Mouse (Mus musculus) stomach, embryonic 15.5 days (tissue): ENCODE data around the gene Wnt5b. TPM values are rescaled to one million over a fixed set of nuclear protein-coding genes. Genes with fewer than 3 reads are reported as not detected.

Experiments
- ATAC-seq: fragments of 200-750 bp; cut with Nextera tagmentation; 2 replicates; pipeline ENCODE4 v1.8.0; 2017; ENCODE audit warnings: low read depth, moderate number of reproducible peaks, moderate TSS enrichment; ENCODE audit not compliant: insufficient read depth, low FRiP score
- H3K27ac ChIP-seq: fragments of 300-500 bp; sonication (generic); 2 replicates; pipeline ENCODE4 v1.5.1; 2015; ENCODE audit warnings: mild to moderate bottlenecking, inconsistent platforms
- H3K27me3 ChIP-seq: fragments of 300-500 bp; sonication (generic); replicated peaks from 2 replicates; pipeline ENCODE4 v1.6.1; 2015; ENCODE audit warnings: inconsistent platforms
- H3K36me3 ChIP-seq: fragments of 300-500 bp; sonication (generic); 2 replicates; pipeline ENCODE4 v1.6.1; 2015; ENCODE audit warnings: inconsistent platforms
- H3K4me1 ChIP-seq: fragments of 300-500 bp; sonication (generic); 2 replicates; pipeline ENCODE4 v1.6.1; 2015; ENCODE audit warnings: inconsistent platforms
- H3K4me2 ChIP-seq: fragments of 300-500 bp; sonication (generic); 2 replicates; pipeline ENCODE4 v1.6.1; 2015; ENCODE audit warnings: mild to moderate bottlenecking, inconsistent platforms
- H3K4me3 ChIP-seq: fragments of 300-500 bp; sonication (generic); replicated peaks from 2 replicates; pipeline ENCODE4 v1.5.1; 2015; ENCODE audit warnings: inconsistent platforms
- H3K9ac ChIP-seq: fragments of 300-500 bp; sonication (generic); 2 replicates; pipeline ENCODE4 v1.6.1; 2015; ENCODE audit warnings: inconsistent platforms
- H3K9me3 ChIP-seq: fragments of 300-500 bp; sonication (generic); 2 replicates; pipeline ENCODE4 v1.6.1; 2016; ENCODE audit warnings: inconsistent platforms
- WGBS: fragments of 180-500 bp; shearing (Covaris S2); methylation state at CpG from one replicate; pipeline ENCODE4 v1.1.7; 2015; 5-methylcytosine and 5-hydroxymethylcytosine counted together
- polyA plus RNA-seq: library from polyadenylated mRNA; unstranded; fragments of >200 nt; fragmentation: Nextera tagmentation; extraction: Ambion mirVana; gene quantifications from 2 replicates; pipeline ENCODE4 v1.2.1, GENCODE M21; 2015

Gene Wnt5b
- polyA plus RNA-seq, 1 experiment from 2014 or later: 10.4 TPM

DNA sequence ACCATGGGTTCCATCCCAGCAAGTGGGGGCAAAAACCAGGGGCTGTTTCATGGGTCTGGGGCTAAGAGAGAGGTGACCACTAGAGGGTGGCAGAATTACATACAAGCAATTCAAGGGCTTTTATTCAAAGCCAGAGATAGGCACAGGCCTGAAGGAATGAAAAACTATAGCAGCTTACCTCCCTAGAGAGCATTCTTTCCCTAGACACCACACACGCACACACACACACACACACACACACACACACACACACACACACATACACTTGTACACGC lies 76.4 kb downstream of the Wnt5b start:
- 0 out of 2 replicates have a peak, but pooled peaks have one; percentile 18 for ATAC-seq
- H3K36me3 ChIP-seq: no peaks in the 10 kb centered on the region
- no peak overlapping the region for H3K9ac ChIP-seq
- no peaks in the 10 kb centered on the region for H3K27me3 ChIP-seq
- H3K4me2 ChIP-seq: no peak overlapping the region
- no peaks in the 10 kb centered on the region for H3K9me3 ChIP-seq
- no peak overlapping the region for H3K4me3 ChIP-seq
- WGBS: 76% methylated on average over 2 of the region's 2 CpGs
- peak overlapping the region; percentile 17; the same call in 1 of the 2 replicates for H3K27ac ChIP-seq
- no peaks in the 10 kb centered on the region; the same call in 1 of the 2 replicates for H3K4me1 ChIP-seq

DNA sequence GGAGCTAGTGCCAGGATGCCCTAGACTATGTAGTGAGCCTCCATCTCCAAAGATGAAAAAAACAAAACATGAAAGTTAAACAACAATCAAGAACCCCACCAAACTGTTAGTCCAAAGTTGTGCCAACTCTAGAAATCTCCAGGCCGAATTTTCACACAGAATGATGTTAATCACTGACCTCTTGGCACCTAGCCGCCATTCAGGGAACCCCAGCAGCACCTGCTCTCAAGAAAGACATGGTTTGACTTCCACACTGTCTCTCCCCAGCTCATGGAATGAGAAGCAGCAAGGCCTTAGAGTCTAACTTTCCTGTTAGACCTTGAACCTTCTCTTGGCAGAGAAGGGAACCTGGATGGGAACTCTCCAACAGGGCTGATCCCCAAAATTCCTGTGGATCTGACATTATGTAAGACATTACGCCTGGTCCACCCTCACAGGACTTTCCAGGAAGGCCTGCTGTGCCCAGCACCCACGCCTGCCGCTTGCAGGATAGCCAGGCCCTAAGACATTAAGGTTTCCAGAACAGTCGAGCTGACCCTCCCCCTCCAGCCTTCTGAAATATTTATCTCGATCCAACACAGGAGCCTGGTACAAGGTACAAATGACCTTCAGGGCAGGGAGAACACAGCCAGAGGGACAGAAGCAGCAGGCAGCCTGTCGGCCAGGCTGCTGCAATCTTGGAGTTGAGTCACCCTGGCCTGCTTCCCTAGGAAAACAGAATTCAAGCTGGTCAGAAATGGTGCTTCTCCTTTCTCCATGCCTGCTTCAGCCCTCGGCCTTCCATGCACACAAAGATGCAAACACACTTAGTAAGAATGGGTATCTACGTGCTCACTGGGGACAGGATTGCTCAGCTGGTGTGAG lies 77.0 kb downstream of the Wnt5b start:
- Histone ChIP-seq H3K27me3 (no peaks in the 10 kb centered on the region), H3K9me3 (no peaks in the 10 kb centered on the region), H3K27ac (peak overlapping the region; percentile 17; the same call in 1 of the 2 replicates), H3K4me3 (no peak overlapping the region), H3K9ac (no peak overlapping the region), H3K4me2 (no peak overlapping the region), H3K36me3 (no peaks in the 10 kb centered on the region), H3K4me1 (no peaks in the 10 kb centered on the region; the same call in 1 of the 2 replicates)
- WGBS: 52% methylated on average over 10 of the region's 10 CpGs
- peak; percentile 70 for ATAC-seq

DNA sequence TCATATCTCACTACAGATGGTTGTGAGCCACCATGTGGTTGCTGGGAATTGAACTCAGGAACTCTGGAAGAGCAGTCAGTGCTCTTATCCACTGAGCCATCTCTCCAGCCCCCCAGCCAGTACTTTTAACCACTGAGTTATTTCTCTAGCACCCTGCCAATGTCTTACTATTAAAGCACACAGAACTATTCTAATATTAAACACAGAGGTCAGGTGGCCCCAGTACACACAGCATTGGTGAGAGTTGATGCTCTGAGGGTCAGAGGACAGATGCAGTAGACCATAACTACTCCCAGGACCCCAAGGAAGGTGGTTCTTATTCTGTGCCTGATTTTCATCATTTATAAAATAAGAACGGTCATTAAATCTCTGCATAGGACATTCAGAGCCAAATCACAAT lies 78.0 kb downstream of the Wnt5b start:
- no peak for ATAC-seq
- no peaks in the 10 kb centered on the region for H3K9me3 ChIP-seq
- H3K4me2 ChIP-seq: no peak overlapping the region
- H3K36me3 ChIP-seq: no peaks in the 10 kb centered on the region
- no peak overlapping the region for H3K4me3 ChIP-seq
- no peak overlapping the region for H3K9ac ChIP-seq
- no peaks in the 10 kb centered on the region; the same call in 1 of the 2 replicates for H3K4me1 ChIP-seq
- H3K27ac ChIP-seq: no peak overlapping the region
- WGBS: 87% methylated on average over 1 of the region's 1 CpGs
- no peaks in the 10 kb centered on the region for H3K27me3 ChIP-seq

DNA sequence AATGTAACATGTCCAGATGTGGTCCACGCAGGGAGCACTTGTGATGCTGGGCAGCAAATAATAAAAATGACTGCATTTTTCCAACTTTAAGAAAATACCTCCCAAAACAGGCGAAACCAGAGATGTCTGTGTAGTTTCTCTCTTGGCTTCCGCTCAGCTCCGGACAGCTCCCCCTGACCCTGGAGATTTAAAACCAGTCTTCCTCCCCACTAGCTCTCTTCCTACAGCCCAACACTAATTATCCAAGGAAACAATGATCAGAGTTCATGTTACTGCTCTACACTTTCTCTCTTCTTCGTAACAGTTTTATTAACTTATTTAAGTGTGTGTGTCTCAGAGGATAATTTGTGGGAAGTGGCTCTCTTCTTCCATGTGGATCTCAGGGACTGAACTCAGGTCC lies 83.8 kb downstream of the Wnt5b start:
- WGBS: 76% methylated on average over 5 of the region's 5 CpGs
- H3K9me3 ChIP-seq: no peaks in the 10 kb centered on the region
- H3K4me1 ChIP-seq: no peaks in the 10 kb centered on the region
- H3K27me3 ChIP-seq: no peaks in the 10 kb centered on the region
- no peak overlapping the region for H3K4me3 ChIP-seq
- H3K27ac ChIP-seq: no peak overlapping the region
- no peak overlapping the region for H3K4me2 ChIP-seq
- no peaks in the 10 kb centered on the region for H3K36me3 ChIP-seq
- no peak for ATAC-seq
- H3K9ac ChIP-seq: no peak overlapping the region

DNA sequence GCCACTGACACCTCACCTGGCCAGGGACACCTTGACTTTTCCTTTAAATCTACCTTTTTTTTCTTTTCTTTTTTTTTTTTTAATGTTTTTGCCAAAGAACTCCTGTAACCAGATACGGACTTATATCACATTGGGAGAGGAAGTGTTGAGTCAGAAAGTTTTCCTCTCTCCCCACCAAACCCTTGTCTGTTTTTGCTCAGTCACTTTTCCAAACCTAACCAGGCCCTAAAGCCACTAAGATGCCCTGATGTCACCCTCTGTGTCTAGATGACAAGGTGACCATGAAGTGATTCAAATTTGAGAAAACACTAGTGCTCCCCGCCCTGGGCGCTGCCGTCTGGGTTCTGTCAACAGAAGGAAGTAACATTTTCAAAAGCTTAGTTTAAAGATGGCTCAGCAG lies 85.1 kb downstream of the Wnt5b start:
- no peak for ATAC-seq
- H3K27me3 ChIP-seq: no peaks in the 10 kb centered on the region
- no peaks in the 10 kb centered on the region for H3K4me1 ChIP-seq
- H3K9me3 ChIP-seq: no peaks in the 10 kb centered on the region
- no peak overlapping the region for H3K4me3 ChIP-seq
- H3K4me2 ChIP-seq: no peak overlapping the region
- H3K36me3 ChIP-seq: no peaks in the 10 kb centered on the region
- H3K27ac ChIP-seq: no peak overlapping the region
- no peak overlapping the region for H3K9ac ChIP-seq
- WGBS: 55% methylated on average over 4 of the region's 4 CpGs

DNA sequence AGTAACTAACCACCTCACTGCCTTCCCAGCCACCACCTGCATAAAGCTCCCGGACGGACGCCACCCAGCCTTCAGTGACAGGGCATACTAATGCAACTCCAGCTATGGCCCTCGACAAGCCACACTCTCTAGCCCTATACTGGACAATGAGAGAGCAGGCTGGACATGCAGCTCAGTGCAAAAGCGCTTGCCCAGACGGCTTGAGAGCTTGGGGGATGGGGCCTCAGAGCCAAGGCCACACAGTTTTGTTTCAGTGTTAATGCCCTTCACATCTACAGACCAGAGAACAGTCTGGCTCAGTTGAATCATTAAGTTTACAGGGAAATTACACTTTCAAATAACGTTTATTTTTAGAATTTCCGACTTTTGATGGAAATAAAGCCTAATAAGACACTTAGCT lies 86.0 kb downstream of the Wnt5b start:
- 64% methylated on average over 8 of the region's 8 CpGs for WGBS
- H3K4me3 ChIP-seq: no peak overlapping the region
- no peak overlapping the region for H3K4me2 ChIP-seq
- H3K27ac ChIP-seq: no peak overlapping the region
- H3K36me3 ChIP-seq: no peaks in the 10 kb centered on the region
- no peak for ATAC-seq
- no peak overlapping the region for H3K9ac ChIP-seq
- H3K4me1 ChIP-seq: no peaks in the 10 kb centered on the region
- H3K9me3 ChIP-seq: no peaks in the 10 kb centered on the region
- H3K27me3 ChIP-seq: no peaks in the 10 kb centered on the region

DNA sequence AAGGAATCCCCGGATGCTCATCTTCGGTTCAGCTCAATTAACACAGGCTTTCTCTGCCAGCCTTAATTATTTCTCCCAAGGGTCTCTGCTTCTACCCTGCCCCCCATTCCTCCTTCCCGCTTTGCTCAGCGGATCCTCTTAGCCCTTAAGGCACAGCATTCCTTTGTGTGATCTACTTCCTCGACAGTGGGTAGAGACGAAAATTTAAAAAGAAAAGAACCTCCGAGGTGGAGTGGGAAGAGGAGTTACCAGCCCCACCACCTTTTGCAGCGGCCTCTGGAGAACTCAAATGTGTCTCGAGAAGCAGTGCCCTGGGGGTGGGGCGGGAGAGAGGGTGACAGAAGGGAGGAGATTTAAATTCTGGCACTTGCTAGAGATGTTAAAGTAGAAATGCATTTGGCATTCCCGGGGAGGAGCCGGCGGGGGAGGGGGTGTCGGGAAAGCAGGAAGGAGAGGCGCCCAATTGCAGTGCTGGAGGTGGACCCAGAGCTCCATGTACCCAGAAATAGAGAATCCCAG lies 92.1 kb downstream of the Wnt5b start:
- Histone ChIP-seq H3K4me2 (peak overlapping the region; percentile 65), H3K27ac (peak overlapping the region; percentile 55; the same call in 1 of the 2 replicates), H3K36me3 (no peaks in the 10 kb centered on the region), H3K27me3 (no peaks in the 10 kb centered on the region), H3K4me1 (peaks cover 24% of the 10 kb centered on the region), H3K4me3 (peak overlapping the region; percentile 37), H3K9ac (no peak overlapping the region), H3K9me3 (no peaks in the 10 kb centered on the region)
- 2% methylated on average over 15 of the region's 15 CpGs for WGBS
- no peak for ATAC-seq

DNA sequence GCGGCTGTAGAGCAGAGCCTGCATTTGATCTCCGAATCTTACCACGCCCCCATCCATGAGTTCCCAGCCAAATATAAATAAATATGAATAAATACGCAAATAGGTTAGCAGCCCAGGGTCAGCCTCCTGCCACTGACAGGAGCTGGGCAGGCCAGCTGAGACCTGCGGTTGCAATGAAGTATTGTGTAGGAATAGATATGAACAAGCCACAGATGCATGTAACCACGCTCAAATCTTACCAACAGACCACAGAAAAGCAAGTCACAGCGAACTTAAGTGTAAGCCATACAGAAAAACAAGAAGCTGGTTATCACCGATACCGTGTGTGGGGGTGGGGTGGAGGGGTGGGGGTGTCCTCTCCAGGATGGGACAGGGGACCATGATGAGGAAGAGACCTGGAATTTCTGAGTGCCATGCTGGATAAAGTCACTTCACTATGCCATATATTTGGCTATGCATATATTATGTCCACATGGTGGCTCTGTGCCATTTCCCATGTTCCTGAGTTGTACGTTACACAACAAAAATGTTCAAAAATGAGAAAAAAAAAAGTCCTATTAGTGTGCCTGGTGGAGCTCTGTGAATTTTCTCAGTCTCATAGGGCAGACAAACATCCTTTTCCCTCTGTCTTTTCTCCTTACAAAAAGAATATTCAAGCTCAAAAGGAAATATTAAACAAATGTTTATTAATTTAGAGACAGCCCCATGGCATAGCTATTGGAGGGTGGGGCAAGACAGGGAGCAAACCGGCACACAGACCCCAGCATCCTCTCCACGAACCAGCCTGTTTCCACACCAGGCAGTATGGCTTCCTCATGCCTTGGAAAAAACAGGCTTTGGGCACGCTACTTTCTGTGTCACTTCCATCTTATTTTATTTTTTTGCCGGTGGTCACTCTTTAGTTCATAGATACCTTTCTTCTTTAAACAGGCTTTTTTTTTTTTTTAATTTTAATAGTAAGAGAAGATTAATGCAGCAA lies 92.9 kb downstream of the Wnt5b start:
- Histone ChIP-seq H3K9me3 (no peaks in the 10 kb centered on the region), H3K4me2 (peak overlapping the region; percentile 65), H3K4me1 (peaks cover 24% of the 10 kb centered on the region), H3K27ac (no peak overlapping the region), H3K36me3 (no peaks in the 10 kb centered on the region), H3K4me3 (peak overlapping the region; percentile 37), H3K27me3 (no peaks in the 10 kb centered on the region), H3K9ac (no peak overlapping the region)
- ATAC-seq: no peak
- WGBS: 28% methylated on average over 14 of the region's 14 CpGs

DNA sequence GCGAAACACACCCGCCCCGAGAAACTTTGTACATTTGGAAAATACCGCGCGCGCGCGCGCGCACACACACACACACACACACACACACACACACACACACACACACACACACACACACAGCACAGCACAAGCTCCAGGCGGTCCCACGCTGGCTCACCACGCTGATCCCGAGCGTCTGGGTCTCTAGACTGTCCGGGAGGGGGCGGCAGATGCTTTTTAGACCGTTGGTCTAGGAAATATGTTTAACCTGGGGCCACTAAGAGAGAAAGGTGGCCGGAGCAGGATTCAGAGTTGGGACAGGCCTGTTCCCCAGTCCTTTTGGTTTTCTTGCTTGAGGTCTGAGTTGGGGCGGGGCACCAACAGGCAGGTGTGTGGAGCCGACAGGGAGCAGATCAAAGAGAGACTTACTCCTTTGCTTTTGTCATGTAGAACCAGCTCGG lies 95.1 kb downstream of the Wnt5b start:
- WGBS: 7% methylated on average over 14 of the region's 23 CpGs
- ATAC-seq: peak; percentile 60; the same call in 1 of the 2 replicates

DNA sequence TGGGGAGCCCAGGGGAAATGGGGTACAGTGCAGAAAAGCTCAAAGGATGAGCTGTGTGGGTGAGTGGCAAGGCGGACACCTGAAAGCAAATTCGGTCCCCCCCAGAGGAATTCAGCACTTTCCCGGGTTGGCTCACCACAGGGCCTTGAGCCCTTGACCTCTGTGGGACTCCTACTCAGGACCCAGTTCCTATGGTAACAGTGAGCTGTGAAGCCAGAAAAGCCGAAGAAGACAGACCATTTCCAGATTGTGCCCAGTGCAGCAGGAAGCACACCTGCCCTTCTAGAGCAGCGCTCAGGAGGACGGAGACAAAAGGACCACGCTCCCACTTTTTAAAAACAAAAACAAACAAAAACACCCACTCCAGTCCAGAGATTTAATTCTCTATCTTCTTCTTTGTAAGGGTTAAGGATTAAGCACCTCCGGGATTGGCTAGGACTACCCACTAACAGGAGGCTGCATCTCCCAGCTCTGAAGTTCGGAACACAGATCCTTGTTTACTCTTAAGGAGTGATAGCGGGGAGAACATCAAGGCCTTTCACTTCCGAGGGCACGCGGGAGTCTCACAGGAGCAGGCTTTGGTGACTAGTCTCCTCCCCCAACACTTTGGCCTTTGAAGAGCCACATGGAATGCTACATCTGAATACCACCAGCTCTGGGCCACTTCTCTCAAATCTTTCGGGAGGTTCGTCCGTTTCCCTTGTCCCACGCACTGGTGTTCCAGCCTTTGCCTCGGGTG lies 95.7 kb downstream of the Wnt5b start:
- H3K4me1 ChIP-seq: peaks cover 27% of the 10 kb centered on the region
- H3K36me3 ChIP-seq: no peaks in the 10 kb centered on the region
- H3K9me3 ChIP-seq: no peaks in the 10 kb centered on the region
- H3K27me3 ChIP-seq: no peaks in the 10 kb centered on the region
- no peak for ATAC-seq
- H3K4me3 ChIP-seq: peak overlapping the region; percentile 35
- WGBS: 13% methylated on average over 18 of the region's 18 CpGs
- H3K27ac ChIP-seq: no peak overlapping the region
- H3K4me2 ChIP-seq: peak overlapping the region; percentile 72
- H3K9ac ChIP-seq: no peak overlapping the region

More for the DNA sequence above, 95.1 kb downstream of the Wnt5b start:
- H3K9ac ChIP-seq: no peak overlapping the region
- H3K27ac ChIP-seq: no peak overlapping the region
- H3K9me3 ChIP-seq: no peaks in the 10 kb centered on the region
- no peaks in the 10 kb centered on the region for H3K36me3 ChIP-seq
- peak overlapping the region; percentile 35 for H3K4me3 ChIP-seq
- H3K4me2 ChIP-seq: peak overlapping the region; percentile 72
- no peaks in the 10 kb centered on the region for H3K27me3 ChIP-seq
- H3K4me1 ChIP-seq: peaks cover 24% of the 10 kb centered on the region
